ENCODE assay signal across 8 mouse cellular contexts in genomic region chr14:20672990-20673389, GRCm38 (mm10). TPM values are rescaled to one million over a fixed set of nuclear protein-coding genes. Genes with fewer than 3 reads are reported as not detected.
DNase-seq lines count a peak whose midpoint lies in the region; ATAC-seq and TF ChIP-seq lines count a peak whose summit lies in the region.

No protein-coding gene starts in this region.

- H3K4me1 ChIP-seq in hindbrain, embryonic 10.5 days (replicated peaks): peaks cover 19% of the 10 kb centered on the region
- H3K4me1 ChIP-seq in hindbrain, embryonic 12.5 days: peaks cover 13% of the 10 kb centered on the region
- H3K4me1 ChIP-seq in E14TG2a.4 (replicated peaks; ENCODE audit: low read depth, low read length): peaks cover 18% of the 10 kb centered on the region
- H3K4me1 ChIP-seq in bone marrow macrophage, adult 2 months (ENCODE audit: control insufficient read depth, insufficient read depth, low read length): peaks cover 4% of the 10 kb centered on the region; the same call in 1 of the 2 replicates
- peaks cover 5% of the 10 kb centered on the region; the same call in 1 of the 2 replicates for H3K4me1 ChIP-seq in hindbrain, postnatal 0 days (ENCODE audit: insufficient read depth, low read length)

- DNase-seq in hindbrain, embryonic 10.5 days (ENCODE audit: low spot score): peak; percentile 39
- peak; percentile 51 for DNase-seq in hindbrain, postnatal 0 days (ENCODE audit: low spot score)
- DNase-seq in lung, postnatal 14 days: peak; percentile 38
- no peak for DNase-seq in ovary, adult 18-20 months (ENCODE audit: low spot score)
- no peak for DNase-seq in right cerebral cortex, adult 18-20 months

- H3K36me3 ChIP-seq in hindbrain, embryonic 10.5 days: peaks cover 26% of the 10 kb centered on the region
- H3K36me3 ChIP-seq in hindbrain, embryonic 12.5 days: peaks cover 20% of the 10 kb centered on the region
- peaks cover 29% of the 10 kb centered on the region for H3K36me3 ChIP-seq in E14TG2a.4 (ENCODE audit: insufficient read depth, low read length)
- peaks cover 13% of the 10 kb centered on the region; the same call in 1 of the 2 replicates for H3K36me3 ChIP-seq in hindbrain, postnatal 0 days (ENCODE audit: insufficient read depth, low read length)

- no peak for ATAC-seq in hindbrain, embryonic 12.5 days (ENCODE audit: low FRiP score)
- ATAC-seq in hindbrain, postnatal 0 days: no peak

- peak overlapping the region; percentile 67 for H3K4me3 ChIP-seq in hindbrain, embryonic 10.5 days
- H3K4me3 ChIP-seq in hindbrain, embryonic 12.5 days: no peak overlapping the region
- H3K4me3 ChIP-seq in E14TG2a.4 (replicated peaks; ENCODE audit: low read length): peak overlapping the region; percentile 95
- no peak overlapping the region for H3K4me3 ChIP-seq in bone marrow macrophage, adult 2 months (ENCODE audit: insufficient read depth, low read length)
- no peak overlapping the region for H3K4me3 ChIP-seq in hindbrain, postnatal 0 days (ENCODE audit: low read length)

- WGBS in hindbrain, embryonic 10.5 days: 95% methylated on average over 2 of the region's 2 CpGs
- 90% methylated on average over 2 of the region's 2 CpGs for whole genome bisulfite sequencing in hindbrain, embryonic 12.5 days
- 94% methylated on average over 2 of the region's 2 CpGs for WGBS in hindbrain, postnatal 0 days

- TF ChIP-seq CTCF in E14TG2a.4 (conservative IDR thresholded peaks at IDR 0.05; ENCODE audit: low read length): peak; percentile 79
- TF ChIP-seq CTCF in bone marrow macrophage, adult 2 months (IDR thresholded peaks at IDR 0.05; ENCODE audit: low read depth, low read length): no peak
- TF ChIP-seq CTCF in hindbrain, postnatal 0 days (IDR thresholded peaks at IDR 0.05; ENCODE audit: low read depth): peak; percentile 62

- H3K27ac ChIP-seq in hindbrain, embryonic 10.5 days: no peak overlapping the region
- H3K27ac ChIP-seq in hindbrain, embryonic 12.5 days: no peak overlapping the region
- H3K27ac ChIP-seq in bone marrow macrophage, adult 2 months (ENCODE audit: insufficient read depth, low read depth, low read length): peak overlapping the region; percentile 13; the same call in 1 of the 2 replicates
- H3K27ac ChIP-seq in hindbrain, postnatal 0 days: no peak overlapping the region

- H3K9me3 ChIP-seq in hindbrain, embryonic 10.5 days: no peaks in the 10 kb centered on the region
- H3K9me3 ChIP-seq in hindbrain, embryonic 12.5 days (replicated peaks): no peaks in the 10 kb centered on the region
- peaks cover 17% of the 10 kb centered on the region for H3K9me3 ChIP-seq in E14TG2a.4 (ENCODE audit: low read length)
- H3K9me3 ChIP-seq in hindbrain, postnatal 0 days (ENCODE audit: low read length): no peaks in the 10 kb centered on the region

- TF ChIP-seq POLR2A in bone marrow macrophage, adult 2 months (IDR thresholded peaks at IDR 0.05; ENCODE audit: borderline replicate concordance, low read depth, low read length): no peak

- peaks cover 3% of the 10 kb centered on the region; the same call in 1 of the 2 replicates for H3K27me3 ChIP-seq in hindbrain, embryonic 10.5 days (ENCODE audit: insufficient read depth, poor library complexity, severe bottlenecking)
- peaks cover 14% of the 10 kb centered on the region; the same call in 1 of the 2 replicates for H3K27me3 ChIP-seq in hindbrain, embryonic 12.5 days
- H3K27me3 ChIP-seq in E14TG2a.4 (ENCODE audit: insufficient read depth, low read length): peaks cover 10% of the 10 kb centered on the region
- no peaks in the 10 kb centered on the region for H3K27me3 ChIP-seq in hindbrain, postnatal 0 days (ENCODE audit: insufficient read depth, low read length)

- no peak overlapping the region for H3K9ac ChIP-seq in hindbrain, embryonic 12.5 days
- no peak overlapping the region for H3K9ac ChIP-seq in hindbrain, postnatal 0 days (replicated peaks; ENCODE audit: low read length)

- no peak overlapping the region for H3K4me2 ChIP-seq in hindbrain, embryonic 12.5 days (replicated peaks)
- no peak overlapping the region for H3K4me2 ChIP-seq in hindbrain, postnatal 0 days (ENCODE audit: low read depth, low read length)

RNA-seq across cellular contexts. Expression of gene Sec24c, which starts 1.1 kb away (rescaled TPM):
- 111 and 112 TPM in 2 replicates for polyA plus RNA-seq in hindbrain, embryonic 10.5 days (2016; fragmentation: Nextera tagmentation; extraction: Ambion mirVana)
- 102 and 109 TPM in 2 replicates for polyA plus RNA-seq in hindbrain, embryonic 12.5 days (2016; fragmentation: Nextera tagmentation; extraction: Ambion mirVana)
- 64.1 and 73.0 TPM in 2 replicates for polyA plus RNA-seq in bone marrow macrophage, adult 2 months (2012; ENCODE audit: insufficient read depth, insufficient read length, missing spikeins)
- 166 and 179 TPM in 2 replicates for total RNA-seq in hindbrain, postnatal 0 days (2014; rRNA removed)
- polyA plus RNA-seq in hindbrain, postnatal 0 days (2015; fragmentation: Nextera tagmentation; extraction: Ambion mirVana): 52.5 and 58.7 TPM in 2 replicates

RNA-seq across cellular contexts. Expression of gene Synpo2l, which starts 4.8 kb away (rescaled TPM):
- 0.21 and 0.46 TPM in 2 replicates for polyA plus RNA-seq in hindbrain, embryonic 10.5 days (2016; fragmentation: Nextera tagmentation; extraction: Ambion mirVana)
- 0.85 and 5.3 TPM in 2 replicates for polyA plus RNA-seq in hindbrain, embryonic 12.5 days (2016; fragmentation: Nextera tagmentation; extraction: Ambion mirVana)
- polyA plus RNA-seq in bone marrow macrophage, adult 2 months (2012; ENCODE audit: insufficient read depth, insufficient read length, missing spikeins): not detected in 2 replicates
- 0.11 and 0.52 TPM in 2 replicates for total RNA-seq in hindbrain, postnatal 0 days (2014; rRNA removed)
- polyA plus RNA-seq in hindbrain, postnatal 0 days (2015; fragmentation: Nextera tagmentation; extraction: Ambion mirVana): 0.20 and 0.23 TPM in 2 replicates

RNA-seq across cellular contexts. Expression of gene Myoz1, which starts 16.6 kb away (rescaled TPM):
- 0.27 and 0.51 TPM in 2 replicates for polyA plus RNA-seq in hindbrain, embryonic 10.5 days (2016; fragmentation: Nextera tagmentation; extraction: Ambion mirVana)
- 0.19 and 0.30 TPM in 2 replicates for polyA plus RNA-seq in hindbrain, embryonic 12.5 days (2016; fragmentation: Nextera tagmentation; extraction: Ambion mirVana)
- 2.4 and 5.1 TPM in 2 replicates for polyA plus RNA-seq in bone marrow macrophage, adult 2 months (2012; ENCODE audit: insufficient read depth, insufficient read length, missing spikeins)
- total RNA-seq in hindbrain, postnatal 0 days (2014; rRNA removed): 1.4 TPM in 1 of 2 replicates, not detected in the other
- 0.35 TPM in 1 of 2 replicates, not detected in the other for polyA plus RNA-seq in hindbrain, postnatal 0 days (2015; fragmentation: Nextera tagmentation; extraction: Ambion mirVana)

RNA-seq across cellular contexts. Expression of gene Fut11, which starts 21.8 kb away (rescaled TPM):
- polyA plus RNA-seq in hindbrain, embryonic 10.5 days (2016; fragmentation: Nextera tagmentation; extraction: Ambion mirVana): 20.1 and 20.7 TPM in 2 replicates
- 32.0 and 33.4 TPM in 2 replicates for polyA plus RNA-seq in hindbrain, embryonic 12.5 days (2016; fragmentation: Nextera tagmentation; extraction: Ambion mirVana)
- polyA plus RNA-seq in bone marrow macrophage, adult 2 months (2012; ENCODE audit: insufficient read depth, insufficient read length, missing spikeins): 18.5 and 19.0 TPM in 2 replicates
- total RNA-seq in hindbrain, postnatal 0 days (2014; rRNA removed): 18.0 and 19.2 TPM in 2 replicates
- polyA plus RNA-seq in hindbrain, postnatal 0 days (2015; fragmentation: Nextera tagmentation; extraction: Ambion mirVana): 24.5 and 26.2 TPM in 2 replicates

RNA-seq across cellular contexts. Expression of gene Chchd1, which starts 29.8 kb away (rescaled TPM):
- 250 and 263 TPM in 2 replicates for polyA plus RNA-seq in hindbrain, embryonic 10.5 days (2016; fragmentation: Nextera tagmentation; extraction: Ambion mirVana)
- 213 and 215 TPM in 2 replicates for polyA plus RNA-seq in hindbrain, embryonic 12.5 days (2016; fragmentation: Nextera tagmentation; extraction: Ambion mirVana)
- polyA plus RNA-seq in bone marrow macrophage, adult 2 months (2012; ENCODE audit: insufficient read depth, insufficient read length, missing spikeins): 70.7 and 91.5 TPM in 2 replicates
- 122 and 147 TPM in 2 replicates for total RNA-seq in hindbrain, postnatal 0 days (2014; rRNA removed)
- polyA plus RNA-seq in hindbrain, postnatal 0 days (2015; fragmentation: Nextera tagmentation; extraction: Ambion mirVana): 188 and 193 TPM in 2 replicates

Comparison
In these comparisons a context has a peak if more than half of its experiments do, and no peak if none do; other contexts are left out.
1. H3K4me3 ChIP-seq: peak in hindbrain, embryonic 10.5 days (single experiment) and E14TG2a.4 (single experiment); none in hindbrain, embryonic 12.5 days (single experiment), bone marrow macrophage, adult 2 months (single experiment) and hindbrain, postnatal 0 days (single experiment).
2. DNase-seq: peak in hindbrain, embryonic 10.5 days (single experiment), hindbrain, postnatal 0 days (single experiment) and lung, postnatal 14 days (single experiment); none in ovary, adult 18-20 months (single experiment) and right cerebral cortex, adult 18-20 months (single experiment).